Mouse (Mus musculus) CH12.LX (cell line): Measurements from ENCODE around the gene Wdfy3. TPM values are rescaled to one million over a fixed set of nuclear protein-coding genes. Genes with fewer than 3 reads are reported as not detected.

Source experiments
- DNase-seq: peaks from one replicate; pipeline ENCODE4 v3.0.0-alpha.2; 2013; ENCODE audit errors: extremely low read depth
- H3K27ac ChIP-seq: 2 replicates; pipeline ENCODE4 v1.5.1; 2012; ENCODE audit warnings: low read depth, mild to moderate bottlenecking, control low read depth, moderate library complexity; ENCODE audit not compliant: insufficient read depth
- H3K27me3 ChIP-seq: replicated peaks from 2 replicates; pipeline ENCODE3; 2012; ENCODE audit warnings: inconsistent platforms
- H3K36me3 ChIP-seq, 2 experiments: replicated peaks in 1 of 2; 2 replicates each; pipeline versions ENCODE3 to v1.6.1; 2012; ENCODE audit warnings: inconsistent platforms in 1 of 2, low read length in 1 of 2, mild to moderate bottlenecking in 1 of 2, mixed read lengths in 1 of 2, moderate library complexity in 1 of 2; ENCODE audit not compliant: control insufficient read depth in 1 of 2, insufficient read depth in 1 of 2
- H3K4me1 ChIP-seq, 2 experiments: 2 replicates each; pipeline ENCODE4 v1.6.1; 2012; ENCODE audit warnings: inconsistent platforms in 1 of 2, moderate library complexity in 1 of 2; ENCODE audit not compliant: insufficient read depth in 2 of 2, control insufficient read depth in 1 of 2
- H3K4me2 ChIP-seq: 2 replicates; pipeline ENCODE4 v1.6.1; 2012; ENCODE audit warnings: low read depth, mild to moderate bottlenecking, control low read depth; ENCODE audit not compliant: poor library complexity, insufficient read depth, severe bottlenecking
- H3K4me3 ChIP-seq, 3 experiments: fragments of 150-350 bp in 1 of 3; sonication (generic) in 1 of 3; replicated peaks in 1 of 3; 2 replicates each; pipeline versions ENCODE3 to v1.5.1; 2011 to 2012; ENCODE audit warnings: low read depth in 2 of 3, low read length in 2 of 3, mild to moderate bottlenecking in 2 of 3, moderate library complexity in 2 of 3, control low read depth in 1 of 3, improper control_type of control experiment in 1 of 3, inconsistent platforms in 1 of 3, mixed read lengths in 1 of 3; ENCODE audit not compliant: poor library complexity in 1 of 3
- H3K79me2 ChIP-seq: replicated peaks from 2 replicates; pipeline ENCODE4 v1.6.1; 2012; ENCODE audit warnings: mild to moderate bottlenecking, moderate library complexity; ENCODE audit not compliant: control insufficient read depth, poor library complexity, insufficient read depth, severe bottlenecking; ENCODE audit errors: extremely low read depth
- H3K9ac ChIP-seq: 2 replicates; pipeline ENCODE4 v1.6.1; 2012; ENCODE audit warnings: low read depth, mild to moderate bottlenecking, control low read depth, moderate library complexity; ENCODE audit not compliant: insufficient read depth
- H3K9me3 ChIP-seq: replicated peaks from 2 replicates; pipeline ENCODE3; 2012; ENCODE audit warnings: low read length, inconsistent platforms, mixed read lengths
- BHLHE40 ChIP-seq: IDR thresholded peaks from 2 replicates; pipeline ENCODE4 v1.6.1; 2011; ENCODE audit warnings: mild to moderate bottlenecking, low read depth, low read length, improper control_type of control experiment
- CHD1 ChIP-seq: IDR thresholded peaks from 2 replicates; pipeline ENCODE4 v1.6.1; 2012; ENCODE audit warnings: low read depth, low read length, improper control_type of control experiment, inconsistent platforms
- EP300 ChIP-seq: IDR thresholded peaks from 2 replicates; pipeline ENCODE4 v1.6.1; 2011; ENCODE audit warnings: low read length, improper control_type of control experiment
- GABPA ChIP-seq: IDR thresholded peaks from 2 replicates; pipeline ENCODE4 v1.6.1; 2012; ENCODE audit warnings: low read depth, low read length, improper control_type of control experiment, inconsistent platforms; ENCODE audit not compliant: insufficient replicate concordance
- JUN ChIP-seq: IDR thresholded peaks from 2 replicates; pipeline ENCODE4 v1.6.1; 2011; ENCODE audit warnings: low read depth, mild to moderate bottlenecking, low read length, improper control_type of control experiment, moderate library complexity; ENCODE audit not compliant: insufficient read depth
- MAFK ChIP-seq: IDR thresholded peaks from 2 replicates; pipeline ENCODE4 v1.6.1; 2011; ENCODE audit warnings: low read length, improper control_type of control experiment; ENCODE audit not compliant: insufficient replicate concordance
- MAZ ChIP-seq: IDR thresholded peaks from 2 replicates; pipeline ENCODE4 v1.6.1; 2012; ENCODE audit warnings: low read depth, mild to moderate bottlenecking, inconsistent platforms, low read length, improper control_type of control experiment, moderate library complexity
- RAD21 ChIP-seq: IDR thresholded peaks from 2 replicates; pipeline ENCODE4 v1.6.1; 2011; ENCODE audit warnings: low read depth, mild to moderate bottlenecking, low read length, improper control_type of control experiment, moderate library complexity
- RCOR1 ChIP-seq: conservative IDR thresholded peaks from 2 replicates; pipeline ENCODE4 v1.6.1; 2012; ENCODE audit warnings: low read depth, mild to moderate bottlenecking, inconsistent platforms, low read length, improper control_type of control experiment
- TCF12 ChIP-seq: IDR thresholded peaks from 2 replicates; pipeline ENCODE4 v1.6.1; 2014; ENCODE audit warnings: low read depth, mild to moderate bottlenecking, inconsistent platforms, low read length, improper control_type of control experiment
- USF1 ChIP-seq: IDR thresholded peaks from 2 replicates; pipeline ENCODE4 v1.6.1; 2014; ENCODE audit warnings: low read depth, mild to moderate bottlenecking, inconsistent platforms, low read length, improper control_type of control experiment
- ZC3H11A ChIP-seq: IDR thresholded peaks from 2 replicates; pipeline ENCODE4 v1.6.1; 2012; ENCODE audit warnings: low read depth, mild to moderate bottlenecking, inconsistent platforms, low read length, improper control_type of control experiment
- ZKSCAN1 ChIP-seq: IDR thresholded peaks from 2 replicates; pipeline ENCODE4 v1.6.1; 2012; ENCODE audit warnings: low read depth, inconsistent platforms, low read length, improper control_type of control experiment, borderline replicate concordance
- ZNF384 ChIP-seq: IDR thresholded peaks from 2 replicates; pipeline ENCODE4 v1.6.1; 2012; ENCODE audit warnings: low read depth, low read length, improper control_type of control experiment, inconsistent platforms
- dilution Hi-C: fragments of 300-500 bp; cut with MboI; formaldehyde crosslinking; loops from 2 replicates; pipeline ENCODE4 v1.14.3; 2020; ENCODE audit warnings: low sequenced_read_pairs; ENCODE audit not compliant: extremely low pct_unique_long_range_greater_than_20kb, extremely low pct_ligation_motif_present
- in situ Hi-C: fragments of 300-500 bp; cut with MboI; formaldehyde crosslinking; loops from 3 replicates; pipeline ENCODE4 v1.14.3; 2019; ENCODE audit warnings: low sequenced_read_pairs, low pct_ligation_motif_present, low pct_unique_long_range_greater_than_20kb, mixed read lengths
- polyA plus RNA-seq: library from polyadenylated mRNA; unstranded; fragments of >175 nt; gene quantifications from 2 replicates; pipeline ENCODE4 v1.2.1, GENCODE M21; 2012; ENCODE audit warnings: low read depth; ENCODE audit not compliant: insufficient read length
- total RNA-seq, 2 experiments: library from RNA; depleted of rRNA; stranded (reverse); fragments of 300-350 nt in 1 of 2; fragments of >200 nt in 1 of 2; gene quantifications; 2 replicates each; pipeline ENCODE4 v1.2.3; 2012 to 2014

Gene Wdfy3
- total and polyA plus RNA-seq, 3 experiments: not detected

DNA sequence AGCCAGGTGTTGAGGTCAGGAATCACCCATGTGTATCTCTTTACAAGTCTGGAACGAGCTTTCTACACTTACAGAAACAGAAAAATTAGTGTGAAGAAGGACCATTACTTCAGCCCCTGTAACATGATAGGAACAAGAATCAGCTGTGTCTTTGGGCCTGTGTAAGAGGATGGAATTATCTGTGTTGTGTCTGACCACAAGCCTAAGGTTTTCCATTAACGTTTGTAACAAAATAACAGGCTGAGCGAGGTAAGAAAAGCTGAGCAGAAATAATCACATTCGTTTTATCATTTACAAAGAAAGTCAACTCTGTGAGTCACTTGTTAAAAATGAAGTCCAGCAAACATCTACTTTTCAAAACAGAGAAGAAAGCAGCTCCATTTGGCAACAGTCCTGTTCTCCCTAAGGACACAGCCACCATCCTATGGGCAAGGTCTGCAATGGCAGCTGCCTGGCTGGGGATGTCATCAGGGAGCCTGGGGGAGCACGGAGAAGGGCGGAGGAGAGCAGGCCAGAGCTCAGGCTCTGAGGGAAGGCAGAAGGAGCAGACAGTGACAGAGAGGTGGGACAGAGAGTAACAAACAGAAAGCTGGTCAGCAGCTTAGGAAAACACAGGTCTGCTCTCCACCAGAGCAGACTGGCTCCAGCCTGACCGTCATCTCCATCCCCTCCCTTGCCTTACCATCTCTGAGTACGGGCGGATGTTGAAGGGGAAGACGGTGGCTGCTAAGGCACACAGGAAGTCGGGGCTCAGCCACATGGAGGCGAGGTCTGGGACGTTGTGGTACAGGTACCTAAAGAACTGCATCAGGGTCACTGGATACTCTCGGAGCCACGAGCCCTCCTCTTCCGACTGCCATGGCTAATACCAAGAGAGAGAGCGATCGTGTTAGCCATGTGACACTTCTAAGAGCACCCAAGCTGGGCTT lies 173.7 kb downstream of the Wdfy3 start:
- H3K4me3 ChIP-seq: no peak overlapping the region
- peaks cover 83% of the 10 kb centered on the region for H3K9me3 ChIP-seq
- no peaks in the 10 kb centered on the region for H3K79me2 ChIP-seq
- dilution Hi-C loops: no loop called here
- H3K36me3 ChIP-seq: no peaks in the 10 kb centered on the region
- in situ Hi-C loops: no loop called here
- TF ChIP-seq ZKSCAN1 (no peak), USF1 (no peak), JUN (no peak), ZC3H11A (no peak), ZNF384 (no peak), GABPA (no peak), BHLHE40 (no peak), MAZ (no peak), EP300 (no peak), RAD21 (no peak), MAFK (no peak), TCF12 (no peak)
- TF ChIP-seq, all 38 proteins: peak for 0
- Histone ChIP-seq H3K4me2 (no peak overlapping the region), H3K27ac (no peak overlapping the region), H3K27me3 (no peaks in the 10 kb centered on the region), H3K9ac (no peak overlapping the region), H3K4me1 (no peaks in the 10 kb centered on the region)
- no peak for DNase-seq

DNA sequence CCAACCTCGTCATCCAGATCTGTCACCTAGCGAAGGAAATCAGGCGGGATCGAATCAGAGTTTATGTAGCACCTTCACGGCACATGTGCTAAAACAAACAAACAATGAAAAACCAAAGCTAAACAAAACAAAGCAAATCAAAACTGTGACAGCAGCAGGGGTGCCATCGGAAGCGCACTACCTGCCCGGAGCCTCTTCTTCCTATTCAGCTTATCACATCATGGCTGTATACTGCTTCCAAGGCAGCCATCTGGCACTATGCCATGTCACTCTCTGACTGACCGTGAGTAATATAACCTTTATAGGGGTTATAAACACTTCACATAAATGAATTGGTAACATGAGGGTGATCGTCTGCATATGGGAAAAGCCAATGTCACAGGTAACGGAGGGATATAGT lies 174.6 kb downstream of the Wdfy3 start:
- no peak overlapping the region for H3K4me2 ChIP-seq
- H3K36me3 ChIP-seq: no peaks in the 10 kb centered on the region
- dilution Hi-C loops (no loop called here), in situ Hi-C loops (no loop called here)
- DNase-seq: no peak
- no peaks in the 10 kb centered on the region for H3K79me2 ChIP-seq
- H3K9me3 ChIP-seq: peaks cover 84% of the 10 kb centered on the region
- H3K27me3 ChIP-seq: no peaks in the 10 kb centered on the region
- H3K4me1 ChIP-seq: no peaks in the 10 kb centered on the region
- TF ChIP-seq CHD1: no peak
- TF ChIP-seq RCOR1: no peak
- TF ChIP-seq JUN: no peak
- H3K4me3 ChIP-seq: no peak overlapping the region
- no peak overlapping the region for H3K27ac ChIP-seq
- H3K9ac ChIP-seq: no peak overlapping the region
